Mouse (Mus musculus): ENCODE results near the gene Xylt1.

Gene Xylt1

DNA sequence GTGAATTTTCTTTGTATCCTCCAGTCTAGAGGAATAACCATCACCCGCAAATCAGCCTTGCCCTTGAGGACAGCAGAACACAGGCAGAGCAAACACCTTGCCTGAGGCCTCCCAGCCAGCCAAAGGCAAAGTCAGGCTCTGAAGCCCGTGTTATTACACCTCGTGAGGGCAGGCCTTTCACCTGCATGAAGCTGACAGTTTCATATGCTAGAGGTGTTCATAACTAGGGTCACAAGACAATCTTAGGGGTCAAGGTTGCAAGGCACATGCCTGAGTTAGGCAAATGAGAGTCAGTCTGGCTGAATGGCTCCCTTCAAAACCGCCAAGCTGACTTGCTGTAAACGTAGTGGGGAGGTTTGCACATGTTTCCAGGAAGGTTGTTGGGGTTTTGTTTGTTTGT, 186.5 kb downstream of the Xylt1 start:
- DNase-seq = no peak

DNA sequence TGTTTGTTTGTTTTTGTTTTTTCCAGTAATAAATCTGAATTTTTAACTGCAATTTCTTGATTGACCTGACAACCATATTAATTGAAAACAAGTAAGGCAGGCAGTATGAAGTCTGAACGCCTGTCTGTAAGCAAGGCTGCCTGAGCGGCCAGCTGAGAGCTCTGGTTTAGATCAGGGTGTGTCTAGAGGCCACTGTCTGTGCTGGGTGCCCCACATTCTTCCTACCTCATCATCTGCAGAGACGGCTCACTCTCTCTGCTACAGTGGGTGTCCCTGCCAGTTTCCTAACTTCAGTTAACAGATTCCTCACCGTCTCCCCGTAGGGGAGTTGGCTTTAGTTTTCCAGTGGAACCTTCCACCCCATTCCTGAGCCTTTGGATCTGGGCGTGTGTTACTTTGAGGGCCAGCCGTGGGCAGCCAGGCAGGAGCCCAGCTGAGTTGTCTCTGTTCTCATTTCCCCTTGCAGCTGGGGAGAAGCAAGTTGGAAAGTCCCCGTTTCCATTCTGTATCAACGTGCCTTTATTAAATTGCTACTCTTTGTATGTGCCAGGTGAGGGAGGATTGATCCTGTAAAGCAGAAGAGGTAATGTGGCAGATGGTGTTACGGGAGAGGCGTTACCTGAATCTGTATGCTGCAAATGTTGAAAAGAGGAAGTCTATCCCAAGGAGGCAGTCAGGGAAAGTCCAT, 187.0 kb downstream of the Xylt1 start:
- DNase-seq = no peak

DNA sequence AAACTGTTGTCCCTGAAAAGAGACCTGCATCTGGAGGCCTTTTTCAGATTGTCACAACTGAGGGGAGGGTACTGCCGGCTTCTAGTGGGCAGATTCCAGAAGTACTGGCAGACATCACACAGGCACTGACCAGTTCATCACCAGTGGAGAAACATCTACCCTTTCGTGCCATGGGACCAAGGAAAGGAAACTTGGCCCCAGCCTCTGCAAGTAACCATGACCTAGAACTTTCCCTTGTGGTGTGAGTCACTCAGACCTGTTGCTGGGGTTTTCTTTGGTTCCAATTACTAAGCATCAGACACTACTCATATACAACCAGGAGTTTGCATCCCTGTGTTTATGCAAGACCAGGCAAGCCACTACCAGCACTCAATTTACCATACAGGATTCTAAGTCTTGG, 190.4 kb downstream of the Xylt1 start:
- DNase-seq = no peak

DNA sequence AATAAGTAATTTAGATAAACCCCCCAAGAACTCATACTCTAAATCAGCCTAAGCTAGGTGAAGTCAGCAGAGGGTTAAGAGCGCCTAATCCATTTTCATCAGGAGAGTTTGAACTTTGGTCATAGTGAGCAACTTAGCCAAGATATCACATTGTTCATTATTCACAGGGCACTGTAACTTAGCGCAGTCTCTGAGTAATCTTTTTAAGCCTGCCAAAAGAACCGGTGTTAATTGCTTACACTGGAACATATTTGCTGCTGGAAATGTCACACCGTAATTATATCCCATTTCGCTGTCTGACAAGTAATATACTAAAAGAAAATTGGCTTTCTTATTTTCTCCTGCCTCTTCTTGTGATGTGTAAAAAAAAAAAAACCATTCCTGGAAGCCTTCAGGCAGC, 190.9 kb downstream of the Xylt1 start:
- DNase-seq = no peak

DNA sequence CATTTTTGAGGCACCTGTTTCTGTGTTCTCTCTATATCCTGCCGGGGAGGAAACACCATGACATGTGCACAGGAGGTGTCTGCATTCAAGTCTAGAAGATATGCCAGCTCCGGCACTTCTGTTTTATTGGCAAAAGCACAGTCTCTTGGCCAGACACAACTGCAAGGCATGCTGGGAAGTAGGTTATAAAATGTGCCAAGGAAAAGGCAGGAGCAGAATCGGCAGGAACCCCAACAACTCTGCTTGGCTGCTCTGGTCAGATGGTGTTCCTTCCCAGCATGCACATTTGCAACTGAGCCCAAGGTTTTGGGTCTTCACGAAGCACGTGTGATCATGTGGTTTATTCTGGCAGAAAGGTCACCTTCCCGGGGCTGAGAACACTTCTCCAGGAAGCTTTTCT, 192.4 kb downstream of the Xylt1 start:
- no peak for DNase-seq

DNA sequence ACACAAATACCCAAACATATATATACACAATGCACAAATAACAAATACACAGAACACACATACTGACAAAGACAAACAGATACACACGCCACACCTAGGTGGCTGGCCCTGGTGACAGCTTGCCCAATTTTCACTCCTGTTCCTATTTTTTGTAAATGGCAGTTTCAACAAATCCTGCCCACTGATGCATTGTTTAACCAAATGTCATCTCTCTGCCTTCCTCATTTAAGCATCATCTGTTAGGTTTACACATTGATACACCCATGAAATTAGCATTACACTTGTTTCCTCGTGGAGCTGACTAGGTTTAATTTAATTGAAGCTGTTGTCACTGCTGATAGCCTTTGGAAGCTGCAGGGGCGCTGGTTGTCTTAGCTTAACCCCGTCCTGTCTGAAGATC, 194.6 kb downstream of the Xylt1 start:
- no peak for DNase-seq

DNA sequence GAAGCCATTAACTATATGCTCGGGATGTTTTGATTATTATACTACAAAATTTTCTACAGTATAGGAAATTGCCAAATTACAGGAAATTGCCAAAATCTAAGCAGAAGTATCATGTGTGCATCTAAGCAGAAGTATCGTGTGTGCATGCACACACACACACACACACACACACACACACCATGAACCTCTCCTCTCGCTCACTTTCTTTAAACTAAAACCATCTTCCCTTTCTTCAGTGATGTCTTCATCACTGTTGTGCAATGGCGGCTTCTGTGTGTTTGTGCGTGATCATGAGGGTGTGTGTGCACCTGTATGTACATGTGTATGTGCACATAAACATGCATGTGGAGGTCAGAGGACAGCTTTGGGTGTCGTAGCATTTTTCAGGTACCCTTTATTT, 196.3 kb downstream of the Xylt1 start:
- DNase-seq = no peak

DNA sequence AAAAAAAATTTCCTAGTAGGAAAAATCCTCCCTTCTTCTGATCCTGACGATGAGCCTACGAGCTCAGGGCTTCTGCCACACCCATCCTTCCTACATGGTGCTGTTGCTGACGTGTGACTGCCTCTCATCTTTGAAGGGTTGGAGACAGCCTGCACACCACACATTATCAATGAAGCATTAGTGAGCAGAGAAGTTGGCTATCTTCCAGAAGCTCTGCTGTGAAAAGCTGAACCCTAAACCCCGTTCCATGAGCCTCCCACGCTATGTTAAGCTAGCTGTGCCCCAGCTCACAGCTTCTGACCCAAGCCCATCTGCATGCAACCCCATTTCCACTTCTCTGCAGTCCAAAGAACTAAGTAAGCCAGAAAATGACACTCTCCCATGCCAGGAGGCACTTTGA, 204.4 kb downstream of the Xylt1 start:
- DNase-seq = no peak

DNA sequence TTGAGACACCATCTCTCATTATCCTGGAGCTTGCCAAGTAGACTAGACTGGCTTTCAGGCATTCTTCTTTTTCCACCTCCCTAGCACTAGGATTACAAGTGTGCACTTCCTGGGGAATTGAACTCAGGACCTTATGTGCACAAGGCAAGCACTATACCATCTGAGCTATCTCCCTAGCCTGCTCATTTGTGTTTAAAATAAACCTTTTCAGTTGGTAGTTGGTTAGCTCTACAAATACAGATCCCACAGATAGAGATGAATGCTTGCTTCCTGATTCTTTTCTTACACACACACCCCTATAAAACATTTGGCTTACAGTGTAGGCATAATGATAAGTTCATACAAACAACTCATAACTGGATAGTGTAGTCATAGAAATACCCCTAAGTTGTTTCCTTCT, 206.0 kb downstream of the Xylt1 start:
- DNase-seq = no peak

DNA sequence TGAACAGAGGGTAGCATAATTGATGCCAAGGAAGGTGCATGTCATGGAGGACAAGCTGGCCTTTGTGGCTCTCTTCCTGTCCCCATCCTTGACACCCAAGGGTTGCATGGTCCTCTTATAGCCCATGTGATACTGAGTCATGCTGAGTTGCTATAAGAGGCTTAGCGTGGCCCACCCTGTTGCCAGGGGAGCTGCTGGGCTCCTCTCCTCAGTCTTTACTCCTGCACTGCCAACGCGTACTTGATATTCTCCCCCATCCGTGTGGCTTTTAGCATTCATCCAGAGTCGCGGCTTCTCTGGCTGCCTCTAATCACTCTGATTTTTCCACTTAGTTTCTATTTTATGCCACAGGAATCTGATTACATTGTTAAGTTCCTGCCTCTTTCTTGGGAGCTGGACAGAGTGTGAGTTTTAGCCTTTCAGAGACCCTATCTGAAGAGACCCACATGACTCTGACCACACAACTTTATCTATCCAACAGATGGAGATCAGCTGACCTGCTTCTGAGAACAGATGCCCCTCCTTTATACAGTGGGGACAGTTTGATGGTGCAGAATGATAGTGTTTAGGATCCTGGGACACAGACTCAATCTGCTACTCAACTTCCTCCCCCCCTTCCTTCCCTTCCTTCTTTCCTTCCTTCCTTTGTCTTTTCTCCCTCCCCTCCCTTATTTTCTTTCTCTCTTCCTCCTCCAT, 206.6 kb downstream of the Xylt1 start:
- DNase-seq = no peak

DNA sequence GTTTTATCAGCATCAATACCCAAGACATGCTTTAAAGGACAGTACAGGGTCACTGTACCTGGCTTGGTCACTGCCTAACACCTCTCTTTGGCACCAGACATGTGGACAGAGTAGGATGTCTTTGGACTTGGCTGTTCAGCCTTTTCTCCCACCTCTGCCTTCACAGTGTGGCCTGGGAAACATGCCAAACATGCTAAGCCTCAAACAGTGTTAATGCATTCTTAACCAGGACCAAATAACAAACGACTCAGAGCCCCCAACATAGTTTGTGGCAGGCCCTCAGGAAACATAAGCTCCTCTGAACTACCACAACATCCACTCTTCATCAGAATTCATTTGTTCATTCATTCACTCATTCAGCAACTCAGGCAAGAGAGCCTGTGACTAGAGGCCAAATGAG, 207.6 kb downstream of the Xylt1 start:
- DNase-seq = no peak

DNA sequence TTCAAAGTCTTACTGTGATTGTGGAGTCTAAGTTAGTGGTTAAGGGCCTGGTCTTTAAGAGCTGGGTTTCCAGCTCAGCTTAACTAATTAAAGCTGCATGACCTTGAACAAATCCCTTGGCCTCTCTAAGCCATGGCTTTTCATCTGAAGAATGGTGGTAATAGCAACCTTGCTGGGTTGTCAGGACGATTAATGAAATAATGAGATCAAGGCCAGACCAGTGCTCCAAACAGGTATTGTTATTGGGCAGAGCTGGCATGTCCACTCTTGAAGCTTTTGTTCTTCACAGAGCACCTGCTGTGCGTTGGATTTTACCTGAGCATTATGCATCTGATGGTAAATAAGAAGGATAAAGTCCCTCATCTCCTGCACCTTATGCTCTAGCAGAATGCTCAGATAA, 208.6 kb downstream of the Xylt1 start:
- no peak for DNase-seq

DNA sequence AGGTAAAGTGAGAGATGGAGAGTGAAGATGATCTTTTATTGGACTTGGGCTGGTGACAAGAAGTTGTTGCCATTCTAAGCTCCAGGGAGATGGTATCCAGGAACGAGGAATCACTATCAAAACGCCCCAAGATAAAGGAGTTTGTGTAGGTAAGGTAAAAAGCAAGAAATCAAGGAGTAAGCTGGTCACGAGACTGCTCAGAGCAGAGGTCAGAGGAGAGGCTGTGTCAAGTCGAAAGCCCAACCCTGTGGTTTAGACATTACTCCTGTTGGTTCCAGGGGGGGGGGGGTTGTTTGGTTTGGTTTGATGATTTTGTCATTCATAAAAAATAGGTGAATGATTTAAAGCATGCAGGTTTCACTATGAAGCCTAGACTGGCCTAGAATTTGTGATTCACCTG, 209.0 kb downstream of the Xylt1 start:
- no peak for DNase-seq

DNA sequence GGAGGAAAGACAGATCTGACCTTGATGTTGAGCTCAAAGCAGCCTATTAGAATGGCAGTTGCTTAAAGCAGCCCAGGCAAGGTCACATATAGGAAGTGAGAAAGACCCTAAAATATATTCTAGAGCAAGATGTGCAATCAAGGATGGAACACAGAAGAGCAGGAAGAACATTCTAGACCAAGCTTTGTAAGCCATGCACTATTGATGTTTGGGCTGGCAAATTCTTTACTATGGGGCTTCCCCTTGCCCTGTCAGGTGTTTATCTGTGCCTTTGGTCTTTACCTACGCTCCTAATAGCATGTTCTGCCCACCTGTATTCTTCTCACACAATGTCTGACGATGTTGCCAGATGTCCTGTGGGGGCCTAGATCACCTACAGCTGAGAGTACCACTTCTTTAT, 213.4 kb downstream of the Xylt1 start:
- DNase-seq = no peak

DNA sequence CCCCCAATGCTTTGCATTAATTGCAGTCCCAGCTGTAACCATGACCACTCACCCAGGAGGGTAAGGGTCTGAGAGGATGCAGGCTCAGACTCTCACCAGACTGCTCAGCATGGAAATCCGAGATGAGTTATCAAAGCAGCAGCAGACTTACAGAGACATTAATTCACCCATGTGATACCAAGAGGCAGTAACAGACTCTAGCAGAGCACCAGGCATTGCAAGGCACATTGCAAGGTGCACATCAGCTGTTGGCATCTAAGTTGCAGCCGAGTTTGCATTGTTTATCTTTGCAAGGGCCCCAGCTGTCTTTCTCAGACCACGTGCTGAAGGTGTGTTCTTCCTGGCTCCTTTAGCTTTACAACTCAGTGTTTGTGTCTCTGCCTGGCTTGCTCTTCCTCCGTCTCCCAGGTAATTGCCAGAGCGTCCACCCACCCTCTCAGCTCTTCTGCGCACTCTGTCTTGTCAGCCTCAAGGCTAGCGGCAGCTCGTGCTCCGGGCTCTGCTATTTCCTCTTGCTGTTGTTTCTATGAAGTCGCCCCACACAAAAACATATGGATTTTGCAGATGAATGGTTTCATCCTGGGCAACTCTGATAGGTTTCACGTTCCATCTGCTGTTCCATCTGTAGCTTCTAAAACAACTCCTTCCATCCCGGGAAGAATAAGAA, 214.4 kb downstream of the Xylt1 start:
- no peak for DNase-seq

DNA sequence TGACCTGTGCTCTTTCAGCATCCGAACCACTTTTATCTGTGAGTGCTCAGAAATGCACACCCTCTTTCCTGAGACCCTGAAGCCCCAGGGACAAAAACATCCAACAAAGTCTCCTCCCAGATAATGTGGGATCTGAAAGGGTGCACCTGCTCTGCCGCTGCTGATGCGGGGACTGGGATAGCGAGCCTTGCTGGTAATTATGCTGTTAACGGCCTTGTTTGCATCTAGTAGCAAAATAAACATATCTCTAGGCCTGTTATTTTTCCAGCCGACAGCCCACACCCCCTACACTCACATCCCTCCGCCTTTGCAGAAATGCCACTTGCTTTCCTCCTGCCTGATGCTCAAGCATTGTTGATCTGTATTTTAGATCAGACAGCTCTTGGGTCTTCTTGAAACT, 219.7 kb downstream of the Xylt1 start:
- DNase-seq = no peak

DNA sequence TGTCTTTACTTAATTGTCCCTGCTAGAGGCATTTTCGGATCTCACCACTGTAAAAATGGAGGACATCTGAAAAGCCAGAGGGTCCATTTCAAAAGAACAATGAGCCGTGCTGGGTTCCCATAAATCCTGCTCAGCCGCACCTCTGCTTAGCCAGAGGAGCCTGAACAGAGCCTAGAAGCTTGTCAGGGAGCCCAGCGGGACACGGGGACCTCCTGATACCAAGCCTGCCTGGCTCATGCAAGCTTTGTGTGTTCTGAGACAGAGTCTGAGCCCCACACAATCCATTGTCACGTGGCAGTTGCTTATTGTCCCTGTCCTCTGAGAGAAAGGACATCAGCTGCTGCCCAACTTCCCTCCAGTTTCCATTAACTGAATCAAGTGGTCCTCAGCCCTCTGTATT, 229.7 kb downstream of the Xylt1 start:
- no peak for DNase-seq

DNA sequence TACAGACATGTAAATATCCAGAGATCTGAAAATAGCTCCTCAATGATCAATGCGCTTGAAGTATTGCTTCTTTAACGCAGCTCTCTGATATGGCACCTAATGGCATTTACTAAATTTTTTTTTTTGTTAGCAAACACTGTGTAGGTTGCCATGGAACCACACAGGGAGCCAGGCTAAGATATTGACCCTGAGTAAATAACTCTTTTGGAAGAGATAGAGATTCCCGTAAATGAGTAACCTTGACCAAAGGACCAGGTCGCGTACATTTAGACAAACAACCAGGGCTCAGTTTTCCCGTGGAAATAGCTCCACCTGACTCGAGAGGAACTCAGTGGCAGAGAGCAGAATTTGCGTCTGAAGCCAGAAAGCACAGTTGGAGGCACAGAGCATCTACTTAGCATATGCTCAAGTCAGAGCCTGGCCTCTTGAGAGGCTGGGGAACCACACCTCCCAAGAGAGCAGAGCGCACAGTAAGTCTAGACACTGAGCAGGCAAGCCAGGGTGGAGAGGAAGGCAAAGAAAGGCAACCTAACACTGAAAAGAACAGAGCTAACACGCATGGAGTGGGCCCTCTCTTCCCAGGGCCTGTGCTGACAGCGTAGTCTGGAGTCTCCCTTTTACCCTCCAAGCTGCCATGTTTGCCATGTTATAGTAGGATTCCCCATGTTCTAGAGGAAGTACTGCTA, 232.2 kb downstream of the Xylt1 start:
- DNase-seq = no peak

DNA sequence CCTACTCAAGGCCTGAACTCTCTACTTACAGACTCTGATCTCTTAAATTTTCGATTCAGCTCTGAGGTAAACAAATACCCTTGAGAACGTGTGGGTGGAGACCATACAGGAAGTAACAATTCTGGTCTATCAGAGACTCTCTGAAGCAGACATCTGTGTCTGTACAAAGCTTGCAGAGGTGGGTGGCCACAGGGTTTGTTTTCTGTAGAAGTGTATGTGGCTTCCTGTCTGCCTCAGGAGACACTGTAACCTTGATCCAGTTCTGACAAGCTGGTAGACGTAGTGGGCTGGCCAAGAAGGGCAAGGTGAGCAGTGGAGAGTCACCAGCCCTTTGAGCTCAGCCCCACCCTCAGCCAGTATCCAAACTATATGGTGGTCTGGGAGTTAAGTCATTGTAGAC, 233.0 kb downstream of the Xylt1 start:
- DNase-seq = no peak

DNA sequence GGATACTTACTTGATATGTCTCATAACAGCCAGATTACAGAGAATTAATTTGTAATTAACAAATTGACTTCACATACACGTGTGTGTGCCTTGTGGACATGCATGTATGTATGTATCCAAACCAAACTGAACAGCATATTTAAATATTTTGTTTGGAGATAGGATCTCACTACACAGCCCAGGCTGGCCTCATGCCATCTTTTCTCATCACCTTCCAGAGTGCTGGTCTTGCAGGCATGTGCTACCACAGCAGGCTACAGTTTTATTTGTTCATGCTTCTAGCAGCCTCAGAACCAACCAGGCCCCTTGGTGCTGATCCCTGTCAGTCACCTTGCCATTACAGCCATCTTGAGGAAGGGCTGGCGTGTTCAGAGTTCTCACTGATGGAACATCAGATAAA, 233.6 kb downstream of the Xylt1 start:
- DNase-seq = no peak

DNA sequence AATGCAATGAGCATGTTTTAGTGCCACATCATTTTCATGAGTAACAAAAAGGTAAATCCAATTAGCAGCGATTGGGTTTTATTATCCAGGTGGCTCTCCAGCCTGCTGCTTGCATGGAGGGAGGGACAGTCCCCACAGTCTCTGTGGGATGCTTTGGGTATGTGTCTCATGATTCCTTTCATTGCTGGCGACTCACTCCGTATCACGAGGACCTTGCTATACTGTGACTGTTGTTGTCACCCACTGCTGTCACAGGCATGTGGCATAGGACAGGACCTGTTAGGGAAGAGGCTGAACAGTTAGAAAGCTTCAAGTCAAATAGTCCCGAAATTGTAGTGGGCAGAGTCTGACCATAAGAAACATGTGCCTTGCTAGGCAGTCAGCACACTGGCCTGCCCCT, 234.1 kb downstream of the Xylt1 start:
- no peak for DNase-seq

DNA sequence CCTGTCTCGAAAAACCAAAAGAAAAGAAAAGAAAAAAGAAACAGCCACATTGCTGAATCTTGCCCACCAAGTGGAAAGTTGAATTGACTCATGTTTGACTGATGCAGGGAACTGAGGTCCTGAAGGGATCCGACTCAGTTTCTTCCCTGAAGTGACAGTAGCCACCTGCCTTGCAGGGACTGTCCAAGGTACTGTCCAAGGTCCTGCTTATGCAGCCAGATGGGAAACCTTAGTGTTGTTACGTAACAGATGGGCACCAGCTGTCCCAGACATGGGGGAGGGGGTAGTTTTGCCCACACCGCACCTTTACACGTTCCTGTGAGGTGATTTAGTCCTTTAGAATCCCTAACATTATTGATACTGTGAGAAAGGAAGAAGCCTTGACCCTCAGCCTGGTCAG, 235.5 kb downstream of the Xylt1 start:
- DNase-seq = no peak

DNA sequence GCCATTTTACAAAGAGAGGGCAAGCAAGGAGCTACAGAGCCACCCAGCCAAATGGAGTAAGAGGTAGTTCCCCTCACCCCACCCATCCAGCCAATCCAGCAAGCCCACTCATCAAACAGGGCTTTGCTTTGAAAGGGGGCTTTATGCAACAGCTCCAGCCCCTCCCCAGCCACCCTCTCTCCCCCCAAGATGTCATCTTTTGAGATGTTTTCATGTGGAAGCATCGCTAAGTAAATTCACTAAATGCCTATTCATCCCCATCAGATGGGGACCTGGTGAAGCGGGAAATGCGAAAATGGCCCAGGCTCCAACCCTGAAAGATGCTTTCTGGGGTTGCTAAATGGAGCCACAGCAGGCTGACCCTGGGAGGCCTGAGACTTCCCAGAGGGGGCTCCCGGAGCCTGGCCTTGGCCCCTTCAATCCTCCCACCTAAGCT, 238.0 kb downstream of the Xylt1 start:
- no peak for DNase-seq

DNA sequence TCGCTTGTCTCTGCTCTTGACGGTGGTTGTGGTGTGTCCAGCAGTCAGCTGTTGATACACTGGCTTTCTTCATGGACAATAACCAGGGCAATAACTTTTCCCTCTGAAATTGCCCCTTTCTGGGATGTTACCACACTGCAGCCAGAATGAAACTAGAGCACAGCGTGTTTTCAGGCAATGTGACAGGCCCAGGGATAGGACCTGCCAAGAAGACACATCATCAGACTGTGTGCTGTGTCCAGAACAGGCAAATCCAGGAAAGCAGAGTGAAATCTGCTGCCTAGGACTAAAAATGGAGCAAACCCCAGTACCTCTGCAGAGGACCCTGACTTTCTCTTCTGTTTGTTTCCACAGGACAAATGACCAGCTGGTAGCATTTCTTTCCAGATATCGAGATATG, 240.8 kb downstream of the Xylt1 start:
- no peak for DNase-seq

Measured in cerebellum, postnatal 36 days (tissue).